Mouse (Mus musculus) liver, embryonic 14.5 days (tissue): Measurements from ENCODE around the gene Ano10.

ENCODE experiments used
- CTCF ChIP-seq: IDR thresholded peaks from 2 replicates; pipeline ENCODE4 v1.5.1; 2016; ENCODE audit warnings: antibody characterized with exemption, low read depth, control low read depth
- EP300 ChIP-seq: IDR thresholded peaks from 2 replicates; pipeline ENCODE4 v1.6.1; 2016; ENCODE audit warnings: antibody characterized with exemption, low read depth

GRCm38 (mm10) chr9:122126790-122127189 is 167.4 kb downstream of the Ano10 start:
- TF ChIP-seq CTCF (no peak), EP300 (no peak)
